Mouse (Mus musculus) cerebellum, postnatal 14 days (tissue): ENCODE measurements at regions not wholly inside any gene's neighbourhood (a gene's known extent, or its start where the extent isn't known, plus 50 kb on each side); places are given as distances from the start of the nearest gene placed in this dataset.

ENCODE experiments used
- DNase-seq, 2 experiments: peaks; one replicate each; pipeline ENCODE4 v3.0.0; 2021; ENCODE audit warnings: mixed read lengths in 2 of 2

DNA sequence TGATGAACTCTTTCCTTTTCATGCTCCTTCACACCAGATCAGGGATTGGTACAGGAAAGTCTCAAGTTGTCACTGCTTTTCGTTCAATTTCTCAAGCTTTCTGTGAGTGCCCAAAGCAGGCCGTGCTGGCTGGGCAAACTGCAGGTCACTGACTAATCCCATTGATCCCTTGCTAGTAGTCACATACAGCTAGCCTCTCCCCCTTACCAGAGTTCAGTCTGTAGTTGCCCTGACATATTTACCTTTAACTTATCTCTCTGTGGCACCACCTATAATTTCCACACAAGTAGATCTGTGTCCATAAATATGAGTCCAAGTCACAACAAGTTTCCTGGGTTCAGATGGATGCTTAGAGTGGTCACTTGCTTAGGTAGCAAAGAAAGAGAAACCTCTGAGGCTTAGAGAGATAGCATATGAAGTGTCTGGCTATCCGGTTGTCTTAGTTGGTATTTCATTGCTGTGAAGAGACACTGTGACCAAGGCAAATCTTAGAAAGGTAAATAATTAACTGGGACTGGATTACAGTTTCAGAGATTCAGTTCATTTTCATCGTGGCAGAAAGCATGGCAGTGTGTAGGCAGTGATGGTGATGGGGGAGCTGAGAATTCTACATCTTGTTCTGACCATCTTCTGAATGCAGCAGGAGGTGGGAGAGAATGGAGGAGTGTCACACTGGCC is 362.8 kb upstream of the Pcsk5 start:
- no peak for DNase-seq

DNA sequence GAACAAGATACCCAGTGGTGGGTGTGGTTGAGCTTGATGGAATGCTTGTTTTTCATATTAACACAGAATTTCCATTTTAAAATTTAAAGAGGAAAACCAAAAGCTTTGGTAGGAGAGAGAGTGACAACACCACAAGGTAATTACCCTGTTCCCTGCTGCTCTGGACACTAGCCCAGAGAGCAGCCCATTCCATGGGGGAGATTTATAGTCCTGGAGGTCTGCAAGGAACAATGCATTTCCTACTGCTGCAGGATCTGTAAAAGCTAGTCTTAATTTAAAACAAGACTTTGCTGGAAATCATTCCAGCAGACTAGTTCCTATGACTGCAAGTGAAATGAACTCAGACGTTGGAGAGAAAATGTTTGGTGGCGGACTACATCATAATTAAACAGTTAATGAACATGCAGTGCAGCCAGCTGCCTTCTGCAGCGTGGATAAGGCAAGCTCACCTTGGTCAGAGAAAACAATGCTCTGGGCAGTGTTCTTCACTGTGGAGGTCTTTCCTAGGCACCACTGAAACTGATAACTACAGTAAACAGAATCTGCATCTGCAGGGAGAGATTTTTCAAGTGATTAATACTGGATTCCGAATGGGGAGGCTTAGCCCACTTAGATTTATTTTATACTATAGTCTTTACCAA is 351.8 kb upstream of the Pcsk5 start:
- DNase-seq = peak in 1 of 2 experiments; percentile 5

DNA sequence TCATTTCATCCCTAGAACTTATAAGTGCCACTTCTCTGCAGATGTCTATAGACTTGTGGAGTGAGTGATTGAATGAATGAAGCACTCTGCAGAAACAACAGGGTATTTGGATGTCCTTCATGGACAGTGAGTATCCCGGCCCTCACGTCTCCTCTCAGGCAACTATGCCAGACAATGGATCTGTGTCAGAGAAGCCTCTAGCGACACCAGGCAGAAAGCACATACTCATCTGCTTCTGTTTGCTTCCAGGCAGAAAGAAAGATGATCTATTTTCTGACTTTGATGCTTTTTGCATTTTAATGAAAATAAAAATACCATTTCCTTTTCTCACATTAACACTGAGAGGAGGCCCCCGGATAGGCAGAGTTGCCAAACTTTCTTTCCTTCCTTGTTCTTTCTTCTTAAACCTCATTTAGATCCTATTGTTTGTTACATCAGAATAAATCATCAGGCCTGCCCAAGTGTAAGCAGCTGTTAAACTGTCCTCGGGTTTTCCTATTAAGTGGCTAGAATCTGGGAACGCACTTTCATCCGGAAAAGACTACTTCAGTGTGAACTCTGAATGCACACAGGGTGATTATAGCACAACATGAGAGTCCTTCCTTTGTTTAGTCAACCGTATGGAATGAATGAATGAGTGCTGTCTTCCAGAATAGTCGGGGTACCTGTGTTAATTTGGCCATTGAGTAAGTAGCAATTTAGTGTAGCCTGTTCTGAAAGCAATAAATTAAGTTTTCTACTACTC is 350.9 kb upstream of the Pcsk5 start:
- DNase-seq = no peak

DNA sequence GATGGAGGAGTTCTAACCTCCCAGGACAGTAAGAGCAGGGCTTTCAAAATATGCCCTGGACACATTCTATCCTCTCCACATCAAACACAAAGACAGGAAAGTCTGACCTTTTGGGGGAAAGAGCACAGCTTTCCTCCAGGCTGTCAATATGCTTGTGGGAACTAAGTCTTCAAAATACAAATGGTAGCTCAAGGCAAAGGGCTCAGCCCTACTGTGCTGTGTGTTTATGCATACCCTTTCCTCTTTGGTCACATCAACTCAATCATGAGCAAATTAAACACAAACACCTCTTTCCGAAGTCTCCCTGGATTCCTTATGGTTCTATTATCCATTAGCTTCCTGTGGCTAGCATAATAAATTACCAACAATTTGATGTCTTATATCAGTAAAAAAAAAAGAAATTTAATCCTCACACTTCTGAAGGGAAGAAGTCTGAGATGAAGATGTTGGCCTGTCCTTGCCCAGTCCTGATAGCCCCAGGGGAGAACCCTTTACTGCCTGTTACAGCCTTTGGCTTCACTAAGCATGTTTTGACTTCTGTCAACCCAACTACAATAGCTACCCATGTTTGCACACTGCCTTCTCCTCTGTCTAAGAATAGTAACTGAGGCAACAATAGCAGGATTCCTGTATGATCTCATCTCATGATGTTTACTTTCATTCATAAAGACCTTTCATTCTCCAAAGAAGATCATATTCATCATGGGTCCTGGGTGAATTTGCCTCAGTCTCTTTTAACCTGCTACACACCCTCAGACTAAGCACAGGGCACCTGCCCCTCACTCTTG is 348.5 kb upstream of the Pcsk5 start:
- no peak for DNase-seq

DNA sequence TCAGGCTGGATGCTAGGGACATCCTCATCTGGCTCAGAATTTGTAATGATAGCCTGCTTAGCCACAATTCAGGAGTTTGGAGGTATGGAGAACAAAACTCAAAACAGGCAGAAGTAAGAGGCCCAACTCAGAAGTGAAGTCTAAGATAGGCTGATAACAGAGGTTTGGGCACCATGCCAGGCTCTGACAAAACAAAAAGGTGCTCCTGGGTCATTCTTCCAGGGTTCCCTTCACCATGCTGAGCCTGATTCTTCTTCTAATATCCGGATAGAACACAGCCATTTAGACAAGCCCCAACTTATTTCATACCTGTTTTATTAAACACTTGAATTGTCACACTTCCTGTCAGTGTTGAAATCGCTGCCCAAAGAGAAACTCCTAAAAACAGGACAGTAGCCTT is 347.8 kb upstream of the Pcsk5 start:
- no peak for DNase-seq

DNA sequence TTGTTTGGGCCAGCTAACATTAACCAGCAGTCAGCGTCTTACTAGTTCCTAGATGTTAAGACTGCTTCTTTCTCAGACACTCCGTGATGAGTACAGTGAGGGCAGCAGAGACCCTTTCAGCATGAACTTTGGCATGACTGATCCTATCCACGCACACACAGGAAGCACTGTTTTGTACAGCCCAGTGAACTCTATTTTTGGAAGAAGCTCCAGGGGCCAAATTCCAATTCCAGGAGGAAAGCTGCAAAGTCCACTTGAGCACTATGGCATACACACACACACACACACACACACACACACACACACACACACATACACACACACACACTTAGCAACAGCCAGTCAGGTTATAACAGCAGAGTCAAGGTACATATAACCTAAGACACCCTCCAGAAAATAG is 338.8 kb upstream of the Pcsk5 start:
- no peak for DNase-seq

DNA sequence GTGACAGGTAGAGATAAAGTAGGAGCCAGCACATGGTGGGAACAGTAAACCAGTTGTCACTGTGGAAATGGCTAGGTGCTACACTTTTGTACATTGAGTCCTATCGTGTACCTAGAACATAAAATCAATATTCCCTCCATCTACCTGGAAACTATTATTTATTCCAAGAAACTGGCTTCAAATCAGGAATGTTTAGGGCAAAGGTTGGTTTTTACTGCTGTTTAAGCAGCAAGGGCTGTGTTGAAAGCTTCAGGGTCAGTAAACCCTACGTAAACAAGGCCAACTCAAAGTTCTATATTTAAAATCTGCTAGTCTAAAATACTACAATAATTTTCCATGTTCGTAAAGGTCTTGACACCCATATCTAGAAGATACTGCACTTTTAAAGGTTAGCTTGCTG is 309.1 kb upstream of the Pcsk5 start:
- DNase-seq = no peak

DNA sequence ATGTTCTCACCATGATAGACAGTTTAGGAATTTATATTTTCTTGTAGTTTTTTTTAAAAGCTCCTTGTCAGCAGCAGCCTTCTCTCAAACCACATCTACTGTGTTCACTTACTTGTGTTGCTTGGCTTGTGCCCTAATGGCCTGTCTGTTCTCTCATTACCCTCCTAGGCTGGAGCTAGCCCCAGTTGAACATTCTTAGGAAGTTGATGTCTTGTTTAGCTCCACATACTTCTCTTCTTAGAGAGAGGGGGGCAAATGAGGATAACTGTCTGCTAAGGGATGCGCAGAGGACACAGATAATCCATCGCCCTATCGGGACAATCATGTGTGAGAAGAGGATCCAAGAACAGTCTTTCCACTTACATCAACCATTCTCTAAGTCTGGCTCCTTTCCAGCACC is 293.5 kb upstream of the Pcsk5 start:
- DNase-seq = no peak

DNA sequence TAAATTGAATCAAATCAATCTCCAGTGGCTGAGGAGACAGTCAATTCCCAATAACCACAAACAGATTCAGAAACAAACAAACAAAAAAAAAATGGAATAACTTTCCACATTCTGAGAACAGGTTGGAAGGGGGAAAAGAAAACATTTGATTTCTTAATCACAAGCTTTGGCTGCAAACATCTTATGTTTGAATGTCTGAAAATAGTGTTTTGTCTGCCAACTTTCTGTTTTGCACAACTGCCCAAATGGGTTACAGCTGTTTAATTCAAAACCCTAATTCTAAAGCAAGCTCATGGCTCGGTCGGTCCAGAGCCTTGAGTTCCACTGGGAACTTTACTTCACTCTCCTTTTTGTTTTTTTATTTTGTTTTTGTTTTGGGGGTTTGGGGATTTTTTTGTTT is 291.4 kb upstream of the Pcsk5 start:
- DNase-seq = no peak

DNA sequence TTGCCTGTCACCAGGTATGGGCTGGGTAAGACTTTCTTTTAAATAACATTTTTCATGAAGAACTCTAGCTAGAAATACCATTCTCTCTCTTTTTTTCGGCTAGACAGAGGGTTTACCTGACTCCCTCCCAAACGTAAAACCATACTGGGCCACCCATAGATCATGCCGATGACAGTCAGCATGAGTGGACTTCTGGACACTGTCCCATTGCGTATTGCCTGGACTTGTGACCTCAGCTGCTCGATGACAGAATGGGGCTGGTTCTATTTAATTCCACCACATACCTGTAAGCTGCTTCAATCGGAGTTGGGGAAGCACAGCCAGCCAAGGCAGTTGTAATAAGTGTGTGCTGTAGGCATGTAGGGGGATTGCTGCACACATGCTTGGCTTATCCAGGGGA is 268.8 kb upstream of the Pcsk5 start:
- DNase-seq = no peak

DNA sequence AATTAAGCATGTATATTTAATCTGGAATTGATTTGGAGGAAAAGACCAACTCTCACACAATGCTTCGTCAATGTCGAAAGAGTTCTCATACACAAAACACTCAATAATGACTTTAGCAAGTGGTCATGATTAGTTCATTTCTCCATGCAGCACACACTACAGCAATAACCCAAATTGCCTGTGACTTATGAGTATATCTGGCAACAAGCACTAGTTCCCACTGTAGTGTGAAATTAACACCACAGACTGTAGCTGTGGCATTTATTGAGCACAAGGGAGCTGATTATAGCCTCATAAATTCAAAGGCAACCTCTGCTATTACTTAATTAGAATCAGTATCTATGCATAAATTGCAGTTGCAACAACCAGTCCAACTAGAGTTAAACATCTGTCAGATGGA is 267.2 kb upstream of the Pcsk5 start:
- no peak for DNase-seq

DNA sequence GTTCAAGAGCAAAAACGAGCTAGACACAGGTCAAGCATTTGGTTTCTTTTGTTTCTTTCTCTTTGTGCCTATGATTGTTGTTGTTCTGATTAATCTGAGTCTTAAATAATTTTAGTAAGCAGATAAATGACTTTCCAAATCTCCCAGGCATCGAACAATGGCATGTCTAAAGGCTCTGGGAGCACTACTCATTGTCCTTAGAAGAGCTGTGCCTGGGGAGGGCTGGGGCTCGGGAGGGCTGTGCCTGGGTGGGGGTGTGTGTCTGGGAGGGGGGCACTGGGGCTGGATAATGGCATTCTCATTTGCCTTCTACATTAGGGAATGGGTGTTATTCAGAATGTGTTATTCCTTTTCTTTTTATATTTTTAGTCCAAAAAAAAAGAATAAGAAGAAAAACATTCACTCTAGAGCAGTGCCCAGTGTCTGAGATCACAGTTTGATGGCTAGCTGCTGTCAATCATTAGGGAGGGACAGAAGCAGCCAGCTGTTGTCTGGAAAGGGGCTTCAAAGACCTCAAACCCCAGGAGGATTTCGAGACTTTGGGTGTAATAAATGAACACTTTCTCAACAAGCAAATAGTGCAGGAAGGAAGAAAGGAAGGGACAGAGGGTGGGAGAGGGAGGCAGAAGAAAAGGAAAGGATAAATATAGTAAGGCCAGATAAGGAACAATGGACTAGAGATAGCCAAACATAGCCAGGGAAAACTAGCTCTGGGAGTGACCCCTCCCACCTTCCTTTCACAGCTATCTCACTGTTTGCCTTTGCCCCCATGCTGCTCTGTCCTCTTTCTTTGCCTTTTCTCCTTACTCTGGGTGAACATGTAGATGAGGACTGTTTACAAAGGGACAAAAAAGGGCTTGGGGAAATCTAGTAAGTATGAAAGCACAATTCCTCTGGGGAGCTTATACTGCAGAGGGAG is 264.2 kb upstream of the Pcsk5 start:
- DNase-seq = no peak

DNA sequence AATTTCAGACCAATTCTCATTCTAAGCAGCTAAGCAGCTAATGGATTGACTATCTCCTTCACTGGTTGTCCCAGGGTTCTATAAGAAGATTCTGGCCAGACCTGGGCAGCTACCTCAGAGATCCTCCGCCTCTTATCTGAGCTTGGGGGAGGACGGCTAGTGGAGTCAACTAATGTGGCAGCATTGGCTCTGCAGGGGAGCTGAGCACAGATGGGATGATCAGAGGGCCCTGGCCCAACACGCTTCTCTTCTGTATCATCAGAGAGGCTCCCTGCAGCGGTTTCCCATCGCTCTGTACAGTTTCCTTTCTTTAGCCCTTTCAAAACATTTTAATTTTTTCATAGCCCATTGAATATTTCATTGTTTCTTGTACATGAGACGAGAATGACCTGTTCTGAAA is 245.9 kb upstream of the Pcsk5 start:
- peak; percentile 68 to 82 for DNase-seq

DNA sequence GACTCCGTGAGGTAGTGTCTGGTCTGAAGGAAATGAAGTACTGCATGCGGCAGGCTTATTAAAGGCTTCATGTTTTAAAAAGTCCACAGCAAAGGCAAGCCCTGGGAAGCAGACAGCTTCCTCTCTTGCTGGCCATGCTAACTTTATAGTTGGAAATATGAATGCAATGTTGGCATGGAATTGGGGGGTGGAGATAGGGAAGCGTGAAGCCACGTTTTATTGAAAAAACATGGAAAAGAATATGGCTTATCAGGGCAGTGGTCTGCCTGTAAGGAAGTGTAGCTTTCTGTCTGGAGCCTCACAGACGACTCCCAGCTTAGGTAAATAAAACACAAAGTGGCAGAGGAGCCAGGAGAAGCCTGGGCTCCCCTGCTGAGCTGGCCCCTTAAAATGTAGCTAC is 231.5 kb upstream of the Pcsk5 start:
- no peak for DNase-seq

DNA sequence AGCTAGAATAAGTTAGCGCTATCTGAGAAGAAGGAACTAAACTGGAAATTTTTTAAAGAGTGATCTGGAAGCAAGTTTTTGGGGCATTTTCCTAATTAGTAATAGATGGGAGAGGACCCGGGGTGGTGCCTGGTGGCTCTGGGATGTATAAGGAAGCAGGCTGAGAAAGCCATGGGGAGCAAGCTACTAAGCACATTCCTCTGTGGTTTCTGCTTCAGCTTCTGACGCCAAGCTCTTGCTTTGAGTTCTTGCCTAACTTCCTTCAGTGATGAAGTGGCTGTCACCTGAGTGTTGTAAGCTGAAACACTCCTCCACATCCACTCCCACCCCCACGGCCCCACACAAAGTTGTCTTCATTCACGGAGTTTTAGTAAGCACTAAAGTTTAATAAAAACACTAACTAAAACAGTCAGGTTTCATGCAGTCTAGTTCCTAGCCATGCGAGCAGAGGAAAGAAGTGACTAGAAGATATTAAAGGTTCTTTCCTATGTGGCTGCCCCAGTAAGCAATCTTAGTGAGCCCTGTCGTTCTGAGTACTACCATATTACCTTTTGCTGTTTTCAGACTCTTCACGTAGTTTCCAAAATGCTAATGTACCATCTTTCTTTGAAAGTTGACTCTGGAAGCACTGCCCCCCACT is 230.5 kb upstream of the Pcsk5 start:
- DNase-seq = no peak

DNA sequence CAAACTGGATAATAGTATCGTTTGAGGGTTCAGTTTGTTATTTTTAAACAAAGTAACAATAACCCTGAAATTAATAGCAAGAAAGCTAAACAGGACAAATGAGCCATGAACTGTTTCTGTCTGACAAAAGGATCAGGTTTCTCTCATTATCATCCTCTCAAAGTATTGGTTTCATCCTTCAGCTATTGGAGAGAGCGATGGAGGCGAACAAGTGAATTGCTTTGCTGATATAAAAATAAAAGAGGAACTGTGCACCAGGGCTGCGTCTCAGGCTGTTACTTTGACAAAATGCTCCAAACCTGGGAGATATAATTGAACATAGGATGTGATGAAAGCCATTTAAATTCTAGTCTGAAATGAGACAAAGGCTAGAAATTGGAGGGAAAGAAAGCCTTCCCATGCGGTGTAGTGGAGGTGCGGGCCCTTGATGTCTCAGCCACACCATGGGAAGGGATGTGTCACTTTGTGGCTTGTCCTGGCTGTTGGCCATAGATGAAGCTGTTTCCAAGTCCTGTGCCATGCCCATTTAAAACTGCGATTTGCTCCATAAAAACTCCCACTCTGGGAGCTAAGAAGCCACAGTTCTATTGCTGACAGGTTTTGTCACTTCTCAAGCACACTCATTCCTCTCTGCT is 219.9 kb upstream of the Pcsk5 start:
- peak in 1 of 2 experiments; percentile 11 for DNase-seq

DNA sequence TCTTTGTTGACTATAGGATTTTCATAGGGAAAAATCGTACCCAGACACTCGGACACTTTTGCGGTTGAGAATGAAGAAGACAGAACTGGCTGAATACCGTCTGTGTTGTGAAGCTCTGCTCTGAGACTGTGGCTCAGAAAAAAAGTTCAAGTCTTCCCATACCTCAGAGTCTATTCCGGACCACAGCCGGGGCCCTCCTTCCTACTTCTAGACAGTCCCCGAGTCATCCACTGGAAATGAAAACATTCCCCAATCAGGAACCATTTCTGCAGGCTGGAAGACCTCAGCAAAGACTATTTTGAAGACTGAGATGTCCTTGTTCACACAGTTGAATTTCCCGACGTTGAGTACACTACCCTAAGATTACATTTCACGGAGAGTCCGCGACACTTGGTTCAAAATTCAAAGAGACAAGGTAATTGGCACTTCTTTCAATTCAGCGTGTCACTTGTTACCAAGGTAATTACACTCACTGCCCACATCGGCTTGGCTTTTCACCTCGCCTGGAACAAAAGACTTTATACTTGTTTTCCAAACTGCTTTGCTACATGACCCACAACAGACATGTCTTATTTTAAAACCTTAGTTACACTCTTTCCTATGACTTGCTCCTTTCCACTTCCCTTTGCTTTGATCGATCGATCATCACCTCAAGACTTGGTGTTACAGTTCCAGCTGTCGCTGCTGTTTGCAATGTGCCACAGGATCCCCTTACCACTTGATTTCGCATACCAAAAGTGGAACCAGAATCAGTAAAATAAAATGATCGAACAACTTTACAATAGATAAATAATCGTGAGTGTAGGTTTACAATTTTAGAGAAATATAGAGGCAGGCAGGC is 219.2 kb upstream of the Pcsk5 start:
- DNase-seq = no peak

DNA sequence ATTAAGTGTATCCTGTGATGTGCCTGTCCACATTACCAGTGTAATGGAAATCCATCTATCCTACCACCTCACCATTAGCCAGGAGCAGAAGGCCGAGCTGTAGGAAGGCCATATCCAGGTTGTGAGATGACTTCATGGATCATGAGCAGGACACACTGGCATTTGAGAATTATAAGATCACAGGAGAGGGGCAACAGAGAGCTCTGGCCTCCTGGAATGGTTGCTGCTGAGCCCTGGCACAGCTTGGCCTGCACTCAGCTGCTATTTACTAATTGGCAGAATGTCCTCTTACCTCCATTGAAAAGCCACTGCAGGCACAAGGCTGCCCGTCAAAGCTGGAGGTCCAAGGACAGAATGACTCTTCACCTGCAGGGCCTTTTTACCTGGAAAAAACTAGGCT is 212.9 kb upstream of the Pcsk5 start:
- DNase-seq = peak; percentile 52 to 81

DNA sequence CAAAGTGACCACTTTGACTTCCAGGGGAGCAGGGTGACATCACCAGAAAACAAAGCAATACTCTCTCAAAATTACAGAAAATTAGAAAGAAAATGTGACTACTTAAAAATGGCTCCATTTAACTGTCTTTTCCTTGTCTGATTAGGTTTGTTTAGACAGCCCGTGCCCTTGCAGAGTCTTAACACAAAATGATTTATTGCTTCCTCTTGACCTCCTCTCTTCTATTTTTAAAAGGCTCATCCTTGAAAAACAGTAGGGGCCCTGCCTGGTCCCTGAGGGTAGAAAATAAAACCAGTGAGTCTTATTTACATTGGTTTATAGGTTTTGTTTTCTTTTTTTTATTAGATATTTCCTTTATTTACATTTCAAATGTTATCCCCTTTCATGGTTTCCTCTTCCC is 196.8 kb upstream of the Pcsk5 start:
- no peak for DNase-seq

DNA sequence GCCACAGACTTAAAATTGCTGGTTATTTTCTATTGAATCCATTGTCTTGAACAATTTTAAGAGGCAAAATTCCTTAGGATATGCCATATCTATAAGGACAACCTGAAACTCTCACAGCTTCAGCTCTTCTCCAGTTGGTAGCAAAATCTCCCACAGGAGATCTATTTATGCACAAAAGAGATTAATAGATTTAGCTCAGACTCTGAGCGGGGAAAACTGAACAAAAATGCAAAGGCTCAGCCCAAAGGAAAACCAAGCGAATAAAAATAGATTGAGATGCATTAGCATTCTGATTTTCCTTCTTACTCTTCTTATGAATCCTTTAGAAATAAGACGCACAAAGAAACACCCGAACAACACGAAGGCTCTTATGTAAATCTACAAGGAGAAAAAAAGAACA is 196.2 kb upstream of the Pcsk5 start:
- DNase-seq = no peak
